Mouse (Mus musculus): Measurements from ENCODE around the gene Ube4b. TPM values are rescaled to one million over a fixed set of nuclear protein-coding genes. Genes with fewer than 3 reads are reported as not detected.

The Ube4b gene
- polyA plus RNA-seq, 1 experiment from 2014 or later: 54.1 TPM

- Histone ChIP-seq H3K4me1 (ENCODE audit: control insufficient read depth, insufficient read depth, low read length) (peaks cover 20% of the 10 kb centered on the region), H3K9ac (ENCODE audit: low read depth, low read length) (no peak overlapping the region), H3K27ac (ENCODE audit: low read length) (no peak overlapping the region), H3K36me3 (ENCODE audit: control insufficient read depth, insufficient read depth, low read length) (no peaks in the 10 kb centered on the region), H3K27me3 (ENCODE audit: control insufficient read depth, insufficient read depth, low read depth, low read length) (no peaks in the 10 kb centered on the region), H3K9me3 (replicated peaks; ENCODE audit: control insufficient read depth, low read length, poor library complexity, severe bottlenecking) (no peaks in the 10 kb centered on the region), H3K4me3 (ENCODE audit: low read depth, low read length) (no peak overlapping the region), H3K4me2 (ENCODE audit: low read length) (no peak overlapping the region)
- 82% methylated on average over 2 of the region's 2 CpGs for WGBS
- ATAC-seq: no peak
These were observed 9.6 kb downstream of the Ube4b start for GRCm38 (mm10) chr4:149416986-149417385.

GRCm38 (mm10) chr4:149416417-149416816 lies 10.1 kb downstream of the Ube4b start:
- H3K4me3 ChIP-seq (ENCODE audit: low read depth, low read length): no peak overlapping the region
- H3K4me2 ChIP-seq (ENCODE audit: low read length): no peak overlapping the region
- H3K36me3 ChIP-seq (ENCODE audit: control insufficient read depth, insufficient read depth, low read length): no peaks in the 10 kb centered on the region
- WGBS: 80% methylated on average over 10 of the region's 10 CpGs
- no peak overlapping the region for H3K27ac ChIP-seq (ENCODE audit: low read length)
- no peaks in the 10 kb centered on the region for H3K27me3 ChIP-seq (ENCODE audit: control insufficient read depth, insufficient read depth, low read depth, low read length)
- H3K9me3 ChIP-seq (replicated peaks; ENCODE audit: control insufficient read depth, low read length, poor library complexity, severe bottlenecking): no peaks in the 10 kb centered on the region
- H3K4me1 ChIP-seq (ENCODE audit: control insufficient read depth, insufficient read depth, low read length): peaks cover 16% of the 10 kb centered on the region; the same call in 1 of the 2 replicates
- H3K9ac ChIP-seq (ENCODE audit: low read depth, low read length): no peak overlapping the region
- ATAC-seq: no peak

- no peak for ATAC-seq
- H3K4me2 ChIP-seq (ENCODE audit: low read length): no peak overlapping the region
- H3K27ac ChIP-seq (ENCODE audit: low read length): no peak overlapping the region
- H3K9me3 ChIP-seq (replicated peaks; ENCODE audit: control insufficient read depth, low read length, poor library complexity, severe bottlenecking): no peaks in the 10 kb centered on the region
- H3K9ac ChIP-seq (ENCODE audit: low read depth, low read length): no peak overlapping the region
- no peak overlapping the region for H3K4me3 ChIP-seq (ENCODE audit: low read depth, low read length)
- peaks cover 16% of the 10 kb centered on the region; the same call in 1 of the 2 replicates for H3K4me1 ChIP-seq (ENCODE audit: control insufficient read depth, insufficient read depth, low read length)
- WGBS: 57% methylated on average over 13 of the region's 13 CpGs
- no peaks in the 10 kb centered on the region for H3K27me3 ChIP-seq (ENCODE audit: control insufficient read depth, insufficient read depth, low read depth, low read length)
- H3K36me3 ChIP-seq (ENCODE audit: control insufficient read depth, insufficient read depth, low read length): no peaks in the 10 kb centered on the region
These were observed 10.8 kb downstream of the Ube4b start for GRCm38 (mm10) chr4:149415651-149416169.

GRCm38 (mm10) chr4:149414259-149414658 lies 12.3 kb downstream of the Ube4b start:
- ATAC-seq: no peak
- H3K9ac ChIP-seq (ENCODE audit: low read depth, low read length): no peak overlapping the region
- no peak overlapping the region for H3K4me3 ChIP-seq (ENCODE audit: low read depth, low read length)
- no peaks in the 10 kb centered on the region for H3K9me3 ChIP-seq (replicated peaks; ENCODE audit: control insufficient read depth, low read length, poor library complexity, severe bottlenecking)
- no peaks in the 10 kb centered on the region for H3K27me3 ChIP-seq (ENCODE audit: control insufficient read depth, insufficient read depth, low read depth, low read length)
- peaks cover 16% of the 10 kb centered on the region; the same call in 1 of the 2 replicates for H3K4me1 ChIP-seq (ENCODE audit: control insufficient read depth, insufficient read depth, low read length)
- no peak overlapping the region for H3K4me2 ChIP-seq (ENCODE audit: low read length)
- no peak overlapping the region for H3K27ac ChIP-seq (ENCODE audit: low read length)
- WGBS: 86% methylated on average over 3 of the region's 3 CpGs
- no peaks in the 10 kb centered on the region for H3K36me3 ChIP-seq (ENCODE audit: control insufficient read depth, insufficient read depth, low read length)

- Histone ChIP-seq H3K4me3 (ENCODE audit: low read depth, low read length) (no peak overlapping the region), H3K4me1 (ENCODE audit: control insufficient read depth, insufficient read depth, low read length) (peaks cover under 1% of the 10 kb centered on the region; the same call in 1 of the 2 replicates), H3K4me2 (ENCODE audit: low read length) (no peak overlapping the region), H3K27me3 (ENCODE audit: control insufficient read depth, insufficient read depth, low read depth, low read length) (no peaks in the 10 kb centered on the region), H3K9me3 (replicated peaks; ENCODE audit: control insufficient read depth, low read length, poor library complexity, severe bottlenecking) (no peaks in the 10 kb centered on the region), H3K36me3 (ENCODE audit: control insufficient read depth, insufficient read depth, low read length) (0 out of 2 replicates have a peak, but pooled peaks cover 2% of the 10 kb centered on the region), H3K27ac (ENCODE audit: low read length) (no peak overlapping the region), H3K9ac (ENCODE audit: low read depth, low read length) (no peak overlapping the region)
- ATAC-seq: no peak
- 90% methylated on average over 4 of the region's 4 CpGs for WGBS
These were observed 16.8 kb downstream of the Ube4b start for GRCm38 (mm10) chr4:149409759-149410158.

- WGBS: 90% methylated on average over 6 of the region's 6 CpGs
- Histone ChIP-seq H3K27ac (ENCODE audit: low read length) (no peak overlapping the region), H3K9ac (ENCODE audit: low read depth, low read length) (no peak overlapping the region), H3K9me3 (replicated peaks; ENCODE audit: control insufficient read depth, low read length, poor library complexity, severe bottlenecking) (no peaks in the 10 kb centered on the region), H3K4me3 (ENCODE audit: low read depth, low read length) (no peak overlapping the region), H3K36me3 (ENCODE audit: control insufficient read depth, insufficient read depth, low read length) (0 out of 2 replicates have a peak, but pooled peaks cover 2% of the 10 kb centered on the region), H3K4me1 (ENCODE audit: control insufficient read depth, insufficient read depth, low read length) (no peaks in the 10 kb centered on the region; the same call in 1 of the 2 replicates), H3K4me2 (ENCODE audit: low read length) (no peak overlapping the region), H3K27me3 (ENCODE audit: control insufficient read depth, insufficient read depth, low read depth, low read length) (no peaks in the 10 kb centered on the region)
- no peak for ATAC-seq
These were observed 18.2 kb downstream of the Ube4b start for GRCm38 (mm10) chr4:149408331-149408730.

GRCm38 (mm10) chr4:149407461-149407860 lies 19.1 kb downstream of the Ube4b start:
- Histone ChIP-seq H3K36me3 (ENCODE audit: control insufficient read depth, insufficient read depth, low read length) (0 out of 2 replicates have a peak, but pooled peaks cover 2% of the 10 kb centered on the region), H3K4me1 (ENCODE audit: control insufficient read depth, insufficient read depth, low read length) (no peaks in the 10 kb centered on the region; the same call in 1 of the 2 replicates), H3K4me2 (ENCODE audit: low read length) (no peak overlapping the region), H3K27ac (ENCODE audit: low read length) (no peak overlapping the region), H3K9ac (ENCODE audit: low read depth, low read length) (no peak overlapping the region), H3K4me3 (ENCODE audit: low read depth, low read length) (no peak overlapping the region), H3K9me3 (replicated peaks; ENCODE audit: control insufficient read depth, low read length, poor library complexity, severe bottlenecking) (no peaks in the 10 kb centered on the region), H3K27me3 (ENCODE audit: control insufficient read depth, insufficient read depth, low read depth, low read length) (no peaks in the 10 kb centered on the region)
- no peak for ATAC-seq
- whole genome bisulfite sequencing: 92% methylated on average over 5 of the region's 5 CpGs

GRCm38 (mm10) chr4:149405713-149406443 lies 20.7 kb downstream of the Ube4b start:
- 0 out of 2 replicates have a peak, but pooled peaks cover 2% of the 10 kb centered on the region for H3K36me3 ChIP-seq (ENCODE audit: control insufficient read depth, insufficient read depth, low read length)
- H3K9me3 ChIP-seq (replicated peaks; ENCODE audit: control insufficient read depth, low read length, poor library complexity, severe bottlenecking): no peaks in the 10 kb centered on the region
- no peak overlapping the region for H3K4me2 ChIP-seq (ENCODE audit: low read length)
- no peak overlapping the region for H3K27ac ChIP-seq (ENCODE audit: low read length)
- H3K4me1 ChIP-seq (ENCODE audit: control insufficient read depth, insufficient read depth, low read length): peaks cover 2% of the 10 kb centered on the region
- no peak overlapping the region for H3K9ac ChIP-seq (ENCODE audit: low read depth, low read length)
- WGBS: 81% methylated on average over 16 of the region's 16 CpGs
- no peak overlapping the region for H3K4me3 ChIP-seq (ENCODE audit: low read depth, low read length)
- no peak for ATAC-seq
- no peaks in the 10 kb centered on the region for H3K27me3 ChIP-seq (ENCODE audit: control insufficient read depth, insufficient read depth, low read depth, low read length)
